Mouse (Mus musculus): ENCODE results near the gene Ttc30a1. TPM values are rescaled to one million over a fixed set of nuclear protein-coding genes. Genes with fewer than 3 reads are reported as not detected.

The Ttc30a1 gene
- polyA plus RNA-seq, 1 experiment from 2014 or later = 10.1 TPM

- Histone ChIP-seq H3K9me3 (ENCODE audit: control insufficient read depth, low read length) (no peaks in the 10 kb centered on the region), H3K27ac (ENCODE audit: low read length) (no peak overlapping the region), H3K4me3 (ENCODE audit: low read length) (no peak overlapping the region), H3K9ac (ENCODE audit: low read length) (no peak overlapping the region), H3K27me3 (ENCODE audit: control insufficient read depth, insufficient read depth, low read depth, low read length) (no peaks in the 10 kb centered on the region), H3K4me1 (replicated peaks; ENCODE audit: control insufficient read depth, insufficient read depth, low read length) (no peaks in the 10 kb centered on the region), H3K36me3 (ENCODE audit: control insufficient read depth, insufficient read depth, low read length) (no peaks in the 10 kb centered on the region), H3K4me2 (ENCODE audit: low read depth, low read length) (no peak overlapping the region)
- WGBS = 68% methylated on average over 9 of the region's 9 CpGs
- ATAC-seq (ENCODE audit: low read depth) = no peak
Measured at GRCm38 (mm10) chr2:75974131-75974530, 7.6 kb downstream of the Ttc30a1 start.

GRCm38 (mm10) chr2:75964972-75965371 is 16.8 kb downstream of the Ttc30a1 start:
- peak overlapping the region; percentile 40 for H3K4me2 ChIP-seq (ENCODE audit: low read depth, low read length)
- peak overlapping the region; percentile 23 for H3K4me3 ChIP-seq (ENCODE audit: low read length)
- peak overlapping the region; percentile 21; the same call in 1 of the 2 replicates for H3K9ac ChIP-seq (ENCODE audit: low read length)
- H3K27me3 ChIP-seq (ENCODE audit: control insufficient read depth, insufficient read depth, low read depth, low read length) = no peaks in the 10 kb centered on the region
- H3K27ac ChIP-seq (ENCODE audit: low read length) = no peak overlapping the region
- peak; percentile 79 for ATAC-seq (ENCODE audit: low read depth)
- H3K4me1 ChIP-seq (replicated peaks; ENCODE audit: control insufficient read depth, insufficient read depth, low read length) = peaks cover 18% of the 10 kb centered on the region
- H3K9me3 ChIP-seq (ENCODE audit: control insufficient read depth, low read length) = no peaks in the 10 kb centered on the region
- H3K36me3 ChIP-seq (ENCODE audit: control insufficient read depth, insufficient read depth, low read length) = no peaks in the 10 kb centered on the region
- WGBS = 20% methylated on average over 5 of the region's 5 CpGs

GRCm38 (mm10) chr2:75964512-75964911 is 17.3 kb downstream of the Ttc30a1 start:
- 10% methylated on average over 14 of the region's 14 CpGs for WGBS
- Histone ChIP-seq H3K9ac (ENCODE audit: low read length) (peak overlapping the region; percentile 21; the same call in 1 of the 2 replicates), H3K4me3 (ENCODE audit: low read length) (peak overlapping the region; percentile 23), H3K9me3 (ENCODE audit: control insufficient read depth, low read length) (no peaks in the 10 kb centered on the region), H3K27ac (ENCODE audit: low read length) (no peak overlapping the region), H3K4me2 (ENCODE audit: low read depth, low read length) (peak overlapping the region; percentile 40), H3K4me1 (replicated peaks; ENCODE audit: control insufficient read depth, insufficient read depth, low read length) (peaks cover 21% of the 10 kb centered on the region), H3K27me3 (ENCODE audit: control insufficient read depth, insufficient read depth, low read depth, low read length) (no peaks in the 10 kb centered on the region), H3K36me3 (ENCODE audit: control insufficient read depth, insufficient read depth, low read length) (no peaks in the 10 kb centered on the region)
- ATAC-seq (ENCODE audit: low read depth) = peak; percentile 60

GRCm38 (mm10) chr2:75964051-75964450 is 17.7 kb downstream of the Ttc30a1 start:
- 52% methylated on average over 5 of the region's 5 CpGs for WGBS
- Histone ChIP-seq H3K27ac (ENCODE audit: low read length) (no peak overlapping the region), H3K27me3 (ENCODE audit: control insufficient read depth, insufficient read depth, low read depth, low read length) (no peaks in the 10 kb centered on the region), H3K4me3 (ENCODE audit: low read length) (no peak overlapping the region), H3K4me1 (replicated peaks; ENCODE audit: control insufficient read depth, insufficient read depth, low read length) (peaks cover 25% of the 10 kb centered on the region), H3K9me3 (ENCODE audit: control insufficient read depth, low read length) (no peaks in the 10 kb centered on the region), H3K9ac (ENCODE audit: low read length) (peak overlapping the region; percentile 22; the same call in 1 of the 2 replicates), H3K36me3 (ENCODE audit: control insufficient read depth, insufficient read depth, low read length) (no peaks in the 10 kb centered on the region), H3K4me2 (ENCODE audit: low read depth, low read length) (peak overlapping the region; percentile 40)
- ATAC-seq (ENCODE audit: low read depth) = no peak

- Histone ChIP-seq H3K27me3 (ENCODE audit: control insufficient read depth, insufficient read depth, low read depth, low read length) (no peaks in the 10 kb centered on the region), H3K4me1 (replicated peaks; ENCODE audit: control insufficient read depth, insufficient read depth, low read length) (peaks cover 27% of the 10 kb centered on the region), H3K36me3 (ENCODE audit: control insufficient read depth, insufficient read depth, low read length) (no peaks in the 10 kb centered on the region), H3K9me3 (ENCODE audit: control insufficient read depth, low read length) (no peaks in the 10 kb centered on the region), H3K4me3 (ENCODE audit: low read length) (no peak overlapping the region), H3K4me2 (ENCODE audit: low read depth, low read length) (no peak overlapping the region), H3K9ac (ENCODE audit: low read length) (no peak overlapping the region), H3K27ac (ENCODE audit: low read length) (no peak overlapping the region)
- WGBS = 78% methylated on average over 10 of the region's 10 CpGs
- no peak for ATAC-seq (ENCODE audit: low read depth)
Measured at GRCm38 (mm10) chr2:75963211-75963840, 18.4 kb downstream of the Ttc30a1 start.

- no peak overlapping the region for H3K4me3 ChIP-seq (ENCODE audit: low read length)
- no peaks in the 10 kb centered on the region for H3K27me3 ChIP-seq (ENCODE audit: control insufficient read depth, insufficient read depth, low read depth, low read length)
- peaks cover 27% of the 10 kb centered on the region for H3K4me1 ChIP-seq (replicated peaks; ENCODE audit: control insufficient read depth, insufficient read depth, low read length)
- no peaks in the 10 kb centered on the region for H3K36me3 ChIP-seq (ENCODE audit: control insufficient read depth, insufficient read depth, low read length)
- peak overlapping the region; percentile 84 for H3K27ac ChIP-seq (ENCODE audit: low read length)
- H3K9ac ChIP-seq (ENCODE audit: low read length) = peak overlapping the region; percentile 13
- 40% methylated on average over 15 of the region's 15 CpGs for WGBS
- peak; percentile 58 for ATAC-seq (ENCODE audit: low read depth)
- peak overlapping the region; percentile 25 for H3K4me2 ChIP-seq (ENCODE audit: low read depth, low read length)
- H3K9me3 ChIP-seq (ENCODE audit: control insufficient read depth, low read length) = no peaks in the 10 kb centered on the region
Measured at GRCm38 (mm10) chr2:75960366-75961330, 21.1 kb downstream of the Ttc30a1 start.

GRCm38 (mm10) chr2:75959850-75960365 is 21.9 kb downstream of the Ttc30a1 start:
- Histone ChIP-seq H3K9ac (ENCODE audit: low read length) (peak overlapping the region; percentile 48), H3K27me3 (ENCODE audit: control insufficient read depth, insufficient read depth, low read depth, low read length) (no peaks in the 10 kb centered on the region), H3K27ac (ENCODE audit: low read length) (peak overlapping the region; percentile 84), H3K4me2 (ENCODE audit: low read depth, low read length) (peak overlapping the region; percentile 25), H3K36me3 (ENCODE audit: control insufficient read depth, insufficient read depth, low read length) (no peaks in the 10 kb centered on the region), H3K4me3 (ENCODE audit: low read length) (no peak overlapping the region), H3K4me1 (replicated peaks; ENCODE audit: control insufficient read depth, insufficient read depth, low read length) (peaks cover 27% of the 10 kb centered on the region), H3K9me3 (ENCODE audit: control insufficient read depth, low read length) (no peaks in the 10 kb centered on the region)
- WGBS = 14% methylated on average over 15 of the region's 15 CpGs
- peak; percentile 80 for ATAC-seq (ENCODE audit: low read depth)

GRCm38 (mm10) chr2:75959183-75959849 is 22.5 kb downstream of the Ttc30a1 start:
- Histone ChIP-seq H3K27me3 (ENCODE audit: control insufficient read depth, insufficient read depth, low read depth, low read length) (no peaks in the 10 kb centered on the region), H3K4me1 (replicated peaks; ENCODE audit: control insufficient read depth, insufficient read depth, low read length) (peaks cover 26% of the 10 kb centered on the region), H3K9me3 (ENCODE audit: control insufficient read depth, low read length) (no peaks in the 10 kb centered on the region), H3K4me3 (ENCODE audit: low read length) (no peak overlapping the region), H3K27ac (ENCODE audit: low read length) (peak overlapping the region; percentile 84), H3K9ac (ENCODE audit: low read length) (peak overlapping the region; percentile 48; the same call in 1 of the 2 replicates), H3K36me3 (ENCODE audit: control insufficient read depth, insufficient read depth, low read length) (no peaks in the 10 kb centered on the region), H3K4me2 (ENCODE audit: low read depth, low read length) (peak overlapping the region; percentile 25)
- 22% methylated on average over 18 of the region's 18 CpGs for WGBS
- ATAC-seq (ENCODE audit: low read depth) = 0 out of 2 replicates have a peak, but pooled peaks have one; percentile 15

Measured in lung, embryonic 16.5 days (tissue).